Mouse (Mus musculus) urinary bladder, adult 2 months (tissue): Measurements from ENCODE around the gene Zfp398. TPM values are rescaled to one million over a fixed set of nuclear protein-coding genes. Genes with fewer than 3 reads are reported as not detected.

Experiments used
- DNase-seq: peaks from one replicate; pipeline ENCODE4 v3.0.0; 2022; ENCODE audit warnings: low spot score
- polyA plus RNA-seq: library from polyadenylated mRNA; depleted of rRNA; stranded (reverse); fragments of >200 nt; gene quantifications from 2 replicates; pipeline ENCODE4 v1.2.3, GENCODE M21; 2012; rRNA removed

Zfp398 gene
- polyA plus RNA-seq, 1 experiment, result 6.6 TPM

- no peak for DNase-seq
Observed at GRCm38 (mm10) chr6:47899416-47899815, 64.0 kb downstream of the Zfp398 start.

- DNase-seq, result no peak
Observed at GRCm38 (mm10) chr6:47903587-47903986, 68.1 kb downstream of the Zfp398 start.

- no peak for DNase-seq
Observed at GRCm38 (mm10) chr6:47904361-47904760, 68.9 kb downstream of the Zfp398 start.

GRCm38 (mm10) chr6:47904917-47905695, 69.6 kb downstream of the Zfp398 start:
- DNase-seq, result no peak

GRCm38 (mm10) chr6:47906326-47906725, 70.9 kb downstream of the Zfp398 start:
- no peak for DNase-seq

- no peak for DNase-seq
Observed at GRCm38 (mm10) chr6:47909007-47909406, 73.5 kb downstream of the Zfp398 start.

GRCm38 (mm10) chr6:47911650-47912049, 76.2 kb downstream of the Zfp398 start:
- DNase-seq, result no peak

GRCm38 (mm10) chr6:47912991-47913390, 77.5 kb downstream of the Zfp398 start:
- DNase-seq, result no peak

- DNase-seq, result no peak
Observed at GRCm38 (mm10) chr6:47917051-47917450, 81.6 kb downstream of the Zfp398 start.

GRCm38 (mm10) chr6:47918768-47919274, 83.4 kb downstream of the Zfp398 start:
- no peak for DNase-seq

- DNase-seq, result no peak
Observed at GRCm38 (mm10) chr6:47919646-47920446, 84.4 kb downstream of the Zfp398 start.

- peak; percentile 79 for DNase-seq
Observed at GRCm38 (mm10) chr6:47920447-47921340, 85.2 kb downstream of the Zfp398 start, which contains the start of gene Zfp212. Gene Zfp212, plus strand, starts transcription at chr6:47920476.

Other genes starting within 250 kb of the Zfp398 start
- 23.6 and 31.8 TPM in 2 replicates for gene Ezh2, start 240.3 kb upstream of the Zfp398 start, polyA plus RNA-seq
- gene Pdia4, start 22.2 kb upstream of the Zfp398 start, polyA plus RNA-seq, result 76.1 and 88.5 TPM in 2 replicates
- 0.48 and 0.75 TPM in 2 replicates for gene Zfp786, start 4.8 kb upstream of the Zfp398 start, polyA plus RNA-seq
- 11.8 and 12.6 TPM in 2 replicates for gene Zfp282, start 41.5 kb downstream of the Zfp398 start, polyA plus RNA-seq
- gene Zfp212, start 84.8 kb downstream of the Zfp398 start, polyA plus RNA-seq, result 14.8 and 15.2 TPM in 2 replicates
- 11.7 and 14.1 TPM in 2 replicates for gene Zfp956, start 117.7 kb downstream of the Zfp398 start, polyA plus RNA-seq
- 8.8 and 14.6 TPM in 2 replicates for gene Zfp777, start 213.2 kb downstream of the Zfp398 start, polyA plus RNA-seq